Mouse (Mus musculus) megakaryocyte, embryonic 14.5 days (primary cell): Measurements from ENCODE around the gene Gpr143.

ENCODE experiments used
- FLI1 ChIP-seq: IDR thresholded peaks from 2 replicates; pipeline ENCODE4 v1.6.1; 2012; ENCODE audit warnings: low read length, inconsistent platforms, mixed read lengths
- GATA1 ChIP-seq: IDR thresholded peaks from 3 replicates; pipeline ENCODE4 v1.6.1; 2012; ENCODE audit warnings: mixed read lengths, low read length, inconsistent platforms, borderline replicate concordance

DNA sequence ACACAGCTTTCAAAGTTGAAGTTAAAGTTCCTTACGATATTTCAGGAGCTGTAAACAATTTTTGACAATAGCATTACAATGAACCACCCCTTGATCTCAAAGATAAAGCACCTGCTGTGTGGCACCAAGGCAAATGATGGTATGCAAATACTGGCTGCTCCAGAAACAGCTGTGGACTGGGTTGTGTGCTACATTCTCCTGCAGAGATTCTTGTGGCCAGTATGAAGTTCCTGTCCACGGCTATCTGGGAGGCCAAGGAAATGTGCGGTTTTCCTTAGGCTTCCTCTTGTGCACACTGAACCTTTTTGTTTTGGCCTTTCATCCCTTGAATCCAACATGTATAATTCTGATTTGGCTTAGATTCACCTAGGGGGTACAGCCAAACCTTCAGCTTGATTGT lies 31.6 kb downstream of the Gpr143 start:
- no peak for TF ChIP-seq FLI1
- TF ChIP-seq GATA1, result no peak
